Mouse (Mus musculus) megakaryocyte, embryonic 14.5 days (primary cell): Measurements from ENCODE around the gene Smtnl1.

Source experiments
- FLI1 ChIP-seq: IDR thresholded peaks from 2 replicates; pipeline ENCODE4 v1.6.1; 2012; ENCODE audit warnings: low read length, inconsistent platforms, mixed read lengths
- GATA1 ChIP-seq: IDR thresholded peaks from 3 replicates; pipeline ENCODE4 v1.6.1; 2012; ENCODE audit warnings: mixed read lengths, low read length, inconsistent platforms, borderline replicate concordance

DNA sequence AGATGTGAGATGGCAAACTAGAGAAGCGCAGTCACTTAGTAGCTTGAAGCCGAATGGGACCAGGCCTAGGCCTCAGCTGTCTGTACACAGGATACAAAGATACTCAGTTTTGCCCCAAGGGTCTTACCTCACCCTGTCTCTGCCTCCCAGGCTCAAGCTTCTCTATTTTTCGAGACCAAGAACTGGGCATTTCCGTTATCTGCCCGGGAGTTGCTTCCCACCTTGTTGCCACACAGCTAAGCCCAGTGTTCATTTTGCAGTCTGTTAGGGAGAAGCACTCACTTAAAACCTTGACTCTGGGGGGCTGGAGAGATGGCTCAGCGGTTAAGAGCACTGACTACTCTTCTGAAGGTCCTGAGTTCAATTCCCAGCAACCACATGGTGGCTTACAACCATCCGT is 18.5 kb downstream of the Smtnl1 start:
- TF ChIP-seq GATA1 (no peak), FLI1 (no peak)
